Mouse (Mus musculus): ENCODE measurements at regions not wholly inside any gene's neighbourhood (a gene's known extent, or its start where the extent isn't known, plus 50 kb on each side); places are given as distances from the start of the nearest gene placed in this dataset.

GRCm38 (mm10) chr12:79997201-79997600, 115.6 kb downstream of the Zfp36l1 start:
- TF ChIP-seq CTCF (IDR thresholded peaks at IDR 0.05; ENCODE audit: low read depth, low read length) (no peak), TAL1 (conservative IDR thresholded peaks at IDR 0.05; ENCODE audit: low read depth, low read length) (no peak), GATA1 (IDR thresholded peaks at IDR 0.05; ENCODE audit: borderline replicate concordance, low read length) (no peak), POLR2AphosphoS5 (IDR thresholded peaks at IDR 0.05; ENCODE audit: insufficient replicate concordance, low read depth, low read length) (no peak), GATA2 (IDR thresholded peaks at IDR 0.05; ENCODE audit: borderline replicate concordance, low read depth, low read length) (no peak)
